Mouse (Mus musculus) heart, postnatal 0 days (tissue): ENCODE measurements around the gene Ulk1.

Source experiments
- CTCF ChIP-seq: IDR thresholded peaks from 2 replicates; pipeline ENCODE4 v1.5.1; 2016; ENCODE audit warnings: antibody characterized with exemption, control low read depth, low read depth
- EP300 ChIP-seq: IDR thresholded peaks from 2 replicates; pipeline ENCODE4 v1.6.1; 2016; ENCODE audit warnings: antibody characterized with exemption, low read depth

GRCm38 (mm10) chr5:110840465-110840864, 30.6 kb upstream of the Ulk1 start:
- TF ChIP-seq CTCF: peak; percentile 36
- TF ChIP-seq EP300: no peak
